Mouse (Mus musculus): ENCODE measurements around the gene Ermp1.

Gene Ermp1

DNA sequence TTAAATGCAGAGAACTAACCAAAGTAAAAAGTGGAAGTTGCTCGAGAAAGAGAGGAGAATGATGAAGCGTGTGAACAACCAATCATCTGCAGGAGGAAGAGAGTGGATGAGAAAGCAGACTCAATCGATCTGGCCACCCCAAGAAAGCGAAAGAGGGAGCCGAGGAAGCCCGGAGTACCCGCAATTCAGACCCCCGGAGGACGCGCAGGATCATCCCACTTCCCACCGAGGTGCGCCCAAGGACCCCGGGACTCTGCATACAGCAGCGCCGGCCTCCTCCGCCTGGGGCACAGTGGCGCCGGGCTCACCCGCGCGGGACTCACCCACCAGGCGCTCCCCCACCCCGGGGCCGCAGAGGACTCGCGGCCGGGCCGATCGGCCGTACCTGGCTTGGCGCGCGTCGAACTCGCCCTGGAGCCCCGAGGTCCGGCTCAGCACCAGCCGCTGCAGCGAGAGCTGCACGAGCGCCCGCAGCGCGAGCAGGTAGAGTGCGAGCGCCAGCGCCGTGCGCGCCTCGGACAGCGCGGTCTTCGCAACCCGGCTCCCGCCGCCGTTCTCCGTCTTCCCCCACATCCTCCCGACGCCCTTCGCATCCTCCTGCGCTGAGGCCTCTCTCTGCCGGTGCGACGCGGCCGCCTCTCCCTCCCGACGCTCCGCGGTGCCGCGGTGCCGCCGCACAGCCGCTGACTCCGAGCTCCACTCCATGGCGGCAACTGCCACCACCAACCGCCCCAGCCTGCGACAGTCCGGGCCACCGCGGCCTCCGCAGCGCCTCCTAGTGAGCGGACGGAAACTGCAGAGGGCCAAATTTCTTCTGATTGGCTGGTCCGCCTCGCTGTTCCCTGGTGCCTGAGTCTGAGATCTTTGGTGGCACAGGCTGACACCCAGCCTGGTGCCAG lies at the start of gene Ermp1:
TSS of gene Ermp1 (minus strand) at position 765 of the 899 bp plus-strand sequence.
- peak; percentile 95 for DNase-seq (ENCODE audit: low spot score)

DNA sequence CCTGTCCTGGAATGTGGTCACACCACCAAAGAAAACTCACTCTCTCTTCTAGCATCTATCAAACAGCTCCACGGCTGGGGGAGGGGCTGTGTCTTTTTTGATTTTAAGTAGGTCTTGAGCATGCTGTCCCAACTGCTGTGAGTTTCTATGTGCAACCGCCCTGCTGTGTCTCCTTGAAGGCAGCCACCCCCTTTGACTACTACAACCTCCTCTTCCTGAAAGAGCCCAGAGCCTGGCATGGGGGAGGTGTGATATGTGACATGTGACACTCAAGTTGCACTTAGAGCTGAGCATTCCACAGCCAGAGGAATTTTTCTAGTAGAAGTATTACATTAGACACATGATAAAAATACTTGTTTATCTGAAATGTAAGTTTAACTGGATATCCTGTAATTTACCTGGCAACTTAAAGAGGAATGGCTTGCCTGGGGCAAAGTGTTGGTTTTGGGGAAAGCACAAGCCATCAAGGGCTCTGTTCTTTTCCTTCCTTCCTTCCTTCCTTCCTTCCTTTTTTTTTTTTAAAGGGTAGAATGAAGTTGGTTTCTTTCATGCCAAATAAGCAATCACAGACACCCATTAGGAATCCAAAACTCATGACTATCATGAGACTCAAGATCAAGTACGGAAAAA lies 49.1 kb upstream of the Ermp1 start, which contains the start of gene Mlana:
TSS of gene Mlana (plus strand) at position 580 of the 630 bp plus-strand sequence.
- DNase-seq (ENCODE audit: low spot score): no peak

DNA sequence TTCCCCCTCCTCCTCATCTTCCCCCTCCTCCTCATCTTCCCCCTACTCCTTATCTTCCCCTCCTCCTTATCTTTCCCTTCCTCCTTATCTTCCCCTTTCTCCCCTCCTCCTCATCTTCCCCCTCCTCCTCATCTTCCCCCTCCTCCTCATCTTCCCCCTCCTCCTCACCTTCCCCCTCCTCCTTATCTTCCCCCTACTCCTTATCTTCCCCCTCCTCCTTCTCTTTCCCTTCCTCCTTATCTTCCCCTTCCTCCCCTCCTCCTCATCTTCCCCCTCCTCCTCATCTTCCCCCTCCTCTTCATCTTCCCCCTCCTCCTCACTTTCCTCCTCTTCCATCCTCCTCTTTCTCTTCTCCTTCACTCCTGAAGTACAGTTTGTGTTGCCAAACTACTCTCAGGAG lies 48.6 kb upstream of the Ermp1 start:
- DNase-seq (ENCODE audit: low spot score): no peak

DNA sequence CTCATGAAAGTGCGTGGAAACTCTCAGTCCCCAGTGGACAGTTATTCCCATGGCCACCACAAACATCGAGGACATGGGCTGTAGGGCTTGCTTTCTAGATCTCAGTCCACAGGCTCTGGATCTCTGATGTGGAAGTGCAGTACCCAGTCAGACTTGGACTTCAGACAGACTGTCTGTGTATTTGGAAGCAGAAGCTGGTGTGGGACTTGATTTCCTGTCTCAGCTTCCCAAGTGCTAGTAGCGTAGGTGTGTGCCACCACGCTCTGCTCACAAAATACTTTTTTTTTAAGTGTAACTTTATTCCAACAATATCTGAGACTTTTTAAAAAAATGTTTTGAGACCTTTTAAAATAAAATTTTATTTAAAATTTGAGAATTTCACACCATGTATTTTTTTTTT lies 48.1 kb upstream of the Ermp1 start:
- DNase-seq (ENCODE audit: low spot score): no peak

DNA sequence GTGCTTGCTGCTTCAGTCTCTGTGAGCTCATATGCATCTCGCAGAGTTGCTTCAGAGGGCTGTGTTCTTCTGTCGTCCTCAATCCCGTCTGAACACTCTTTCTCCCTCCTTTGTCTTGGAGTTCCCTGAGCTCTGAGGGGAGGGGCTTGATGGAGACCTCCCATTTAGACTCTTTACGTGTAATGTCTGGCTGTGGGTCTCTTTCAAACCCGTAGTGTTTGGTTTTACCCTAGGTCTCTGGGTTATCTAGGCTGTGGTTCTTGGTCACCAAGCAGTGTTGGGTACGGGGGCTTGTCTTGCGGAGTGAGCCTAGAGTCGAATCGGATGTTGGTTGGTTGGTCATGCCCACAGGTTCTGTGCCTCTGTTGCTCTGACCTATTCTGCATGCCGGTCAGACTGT lies 46.9 kb upstream of the Ermp1 start:
- DNase-seq (ENCODE audit: low spot score): no peak

DNA sequence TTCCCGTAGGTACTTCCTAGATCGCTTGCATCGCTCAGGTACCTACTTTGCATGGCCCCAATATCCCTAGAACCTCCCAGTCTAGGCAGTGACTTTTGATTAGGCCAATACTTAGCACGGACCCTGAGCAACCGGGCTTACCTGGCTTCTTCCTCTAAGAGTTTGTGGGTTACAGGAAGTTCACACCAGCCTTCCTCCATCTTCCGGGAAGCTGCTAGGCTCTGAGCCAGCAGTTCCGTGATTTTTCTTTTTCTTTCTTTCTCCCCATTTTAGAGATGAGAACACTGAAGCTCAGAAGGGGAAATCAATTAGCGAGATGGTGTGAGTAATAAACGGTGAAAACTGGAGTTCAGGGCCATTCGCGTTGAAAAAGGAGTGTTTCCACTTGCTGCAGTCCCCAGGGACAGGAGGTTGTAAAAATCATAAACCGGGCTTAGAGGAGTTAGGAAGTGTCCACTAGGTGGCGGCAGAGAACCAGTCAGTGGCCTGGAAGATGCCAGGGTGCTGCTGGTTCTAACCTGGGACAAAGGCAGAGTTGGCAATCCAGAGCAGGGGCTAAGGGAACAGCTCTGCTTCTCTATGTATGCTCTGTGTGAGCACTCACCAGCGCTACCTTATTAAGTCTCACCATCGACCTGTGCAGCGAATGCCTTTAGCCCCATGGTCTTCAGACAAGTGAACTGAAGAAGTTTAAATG lies 35.8 kb upstream of the Ermp1 start:
- DNase-seq (ENCODE audit: low spot score): no peak

DNA sequence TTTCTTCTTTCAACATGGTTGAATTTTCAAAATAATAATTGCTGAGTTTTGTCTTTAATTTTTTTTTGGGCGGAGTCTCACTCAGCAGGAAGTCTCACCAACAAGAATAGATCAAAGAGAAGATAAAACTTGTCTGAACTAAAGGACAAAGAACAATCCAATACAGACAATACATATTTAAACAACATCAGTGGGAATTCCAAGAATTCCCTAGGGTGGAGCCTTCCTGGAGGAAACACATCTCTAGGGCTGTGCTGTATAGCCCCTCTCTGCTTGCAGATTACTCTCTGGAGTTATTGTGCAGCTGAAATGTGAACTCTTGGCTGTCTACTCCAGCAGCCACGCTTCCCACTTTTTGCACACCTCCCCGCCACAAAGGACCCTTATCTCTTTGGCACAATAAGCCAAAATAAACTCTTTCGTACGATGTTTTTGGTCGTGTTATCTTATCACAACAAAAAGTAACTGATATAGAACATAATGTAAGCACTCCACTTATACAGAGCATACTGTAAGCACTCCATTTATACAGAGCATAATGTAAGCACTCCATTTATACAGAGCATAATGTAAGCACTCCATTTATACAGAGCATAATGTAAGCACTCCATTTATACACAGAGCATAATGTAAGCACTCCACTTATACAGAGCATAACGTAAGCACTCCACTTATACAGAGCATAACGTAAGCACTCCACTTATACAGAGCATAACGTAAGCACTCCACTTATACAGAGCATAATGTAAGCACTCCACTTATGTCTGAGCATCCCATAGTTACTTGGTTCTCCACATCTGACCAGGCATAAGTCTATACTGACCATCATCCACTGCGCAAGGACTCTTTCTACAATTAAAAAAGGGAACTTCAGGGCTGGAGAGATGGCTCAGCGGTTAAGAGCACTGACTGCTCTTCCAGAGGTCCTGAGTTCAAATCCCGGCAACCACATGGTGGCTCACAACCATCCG lies 32.3 kb upstream of the Ermp1 start:
- DNase-seq (ENCODE audit: low spot score): no peak

DNA sequence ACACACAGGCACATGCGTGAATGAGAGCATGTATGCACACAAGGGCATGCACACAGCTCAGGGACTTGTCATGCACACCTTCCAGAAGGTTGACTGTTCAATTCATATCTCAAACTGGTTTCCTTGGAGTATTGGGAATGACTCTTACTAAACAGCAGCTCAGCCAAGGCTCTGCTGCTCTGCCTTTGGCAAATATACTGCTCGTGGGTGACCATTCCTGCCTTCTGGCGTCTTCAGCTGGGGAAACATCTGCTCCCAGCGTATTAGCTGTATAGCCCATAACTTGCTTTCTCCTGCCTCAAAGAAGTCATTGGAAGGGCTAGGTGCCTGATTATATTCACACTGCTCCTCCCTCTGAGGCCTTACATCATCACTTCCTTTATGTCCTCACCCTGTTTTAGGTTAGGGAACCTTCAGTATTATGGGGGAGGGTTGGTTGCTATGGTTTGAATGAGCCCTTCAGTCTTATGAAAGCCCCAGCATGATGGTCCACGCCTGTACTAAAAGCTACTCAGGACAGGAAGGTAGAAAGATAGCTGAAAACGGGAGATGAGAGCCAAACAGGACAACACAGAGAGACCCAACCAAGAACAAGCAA lies 30.1 kb upstream of the Ermp1 start:
- DNase-seq (ENCODE audit: low spot score): no peak

DNA sequence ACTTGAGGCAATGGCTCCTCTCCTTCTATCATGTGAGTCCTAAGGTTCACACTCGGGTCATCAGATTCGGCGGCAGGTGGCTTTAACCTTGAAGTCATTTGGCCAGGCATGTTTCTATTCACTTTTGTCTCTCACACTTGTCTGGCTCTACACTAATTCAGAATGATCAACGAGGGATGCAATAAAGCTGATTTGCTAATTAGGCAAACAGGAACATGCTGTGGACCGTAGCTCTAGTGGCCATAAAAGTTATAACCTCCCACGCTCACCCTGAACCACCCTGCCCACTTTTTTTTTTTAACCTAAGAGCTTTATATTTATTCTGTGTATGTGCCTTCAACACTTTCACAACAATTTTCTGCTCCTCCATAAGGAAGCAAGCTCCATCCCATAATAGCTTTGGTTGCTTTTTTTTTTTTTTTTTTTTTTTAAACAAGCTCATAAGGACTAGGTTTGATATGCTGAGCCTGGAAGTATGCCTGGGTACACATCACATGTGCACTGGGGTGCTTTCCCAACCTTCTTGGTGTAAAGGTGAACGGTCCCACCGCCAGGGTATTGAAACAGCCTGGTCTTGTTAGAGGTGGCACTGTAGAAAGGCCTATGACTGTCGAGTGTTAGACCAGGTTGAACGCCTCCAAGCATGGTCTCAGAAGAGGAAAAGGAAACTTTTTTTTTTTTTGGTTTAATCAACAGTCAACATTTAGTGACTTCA lies 28.4 kb upstream of the Ermp1 start:
- DNase-seq (ENCODE audit: low spot score): no peak

DNA sequence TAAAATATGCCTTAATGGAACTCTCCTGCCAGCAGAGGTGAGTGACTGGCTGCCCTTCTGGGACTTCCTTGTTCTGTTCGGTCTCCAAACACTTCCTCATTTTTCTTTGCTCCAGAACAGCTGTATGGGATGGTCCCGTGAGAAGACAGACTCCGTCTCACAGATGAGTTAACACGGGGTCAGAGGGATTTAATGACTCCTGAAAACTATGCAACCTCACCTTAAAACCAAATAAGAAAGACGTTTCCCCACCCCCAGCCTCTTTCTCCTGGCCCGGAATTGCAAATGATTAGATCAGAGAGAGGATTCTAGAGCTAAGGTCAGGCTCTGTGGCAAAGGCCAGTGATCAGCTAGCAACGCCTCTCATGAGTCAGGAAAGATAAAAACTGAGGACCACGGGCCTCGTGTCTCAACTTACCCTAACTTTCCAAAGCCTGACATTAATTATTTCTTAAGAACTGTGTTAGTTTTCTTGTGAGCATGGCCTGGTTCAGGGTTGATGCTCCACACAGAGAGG lies 27.4 kb upstream of the Ermp1 start:
- DNase-seq (ENCODE audit: low spot score): no peak

DNA sequence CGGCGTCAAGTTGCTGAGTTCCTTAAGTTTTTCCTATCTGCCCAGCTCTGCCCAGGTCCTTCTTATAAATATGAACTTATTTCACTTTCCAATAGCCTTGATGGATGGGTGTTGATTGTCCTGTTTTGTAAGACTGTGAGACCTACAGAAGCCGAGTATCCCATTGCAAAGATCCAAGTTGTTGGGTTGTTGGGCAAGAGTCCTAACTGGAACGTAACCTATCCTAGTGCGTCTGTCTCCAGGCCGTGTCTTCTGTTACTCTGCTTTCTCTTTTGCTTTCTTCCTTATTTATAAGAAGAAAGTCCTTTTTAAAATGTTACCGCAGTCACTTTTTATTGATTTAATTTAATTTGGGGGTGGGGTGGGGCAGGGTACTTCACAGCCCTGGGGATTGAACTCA lies 26.7 kb upstream of the Ermp1 start:
- no peak for DNase-seq (ENCODE audit: low spot score)

DNA sequence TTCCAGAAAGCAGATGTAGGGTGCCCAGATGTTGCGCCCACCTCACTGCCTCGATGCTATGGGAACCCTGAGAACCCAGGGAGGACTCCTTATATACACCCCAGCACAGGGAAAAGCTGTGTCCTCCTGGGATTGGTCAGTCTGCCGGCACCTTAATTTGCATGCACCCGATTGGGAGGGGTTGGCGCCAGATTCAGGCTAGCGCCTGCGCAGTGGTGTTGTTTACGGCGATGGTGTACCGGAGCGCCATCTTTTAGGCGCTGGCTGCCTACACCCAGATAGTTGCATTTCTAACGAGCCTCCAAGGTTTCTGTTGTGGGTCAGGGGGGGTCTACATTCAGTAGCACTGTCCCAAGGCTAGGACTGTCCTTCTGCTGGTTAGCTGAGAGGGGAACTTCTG lies 24.4 kb upstream of the Ermp1 start:
- no peak for DNase-seq (ENCODE audit: low spot score)

DNA sequence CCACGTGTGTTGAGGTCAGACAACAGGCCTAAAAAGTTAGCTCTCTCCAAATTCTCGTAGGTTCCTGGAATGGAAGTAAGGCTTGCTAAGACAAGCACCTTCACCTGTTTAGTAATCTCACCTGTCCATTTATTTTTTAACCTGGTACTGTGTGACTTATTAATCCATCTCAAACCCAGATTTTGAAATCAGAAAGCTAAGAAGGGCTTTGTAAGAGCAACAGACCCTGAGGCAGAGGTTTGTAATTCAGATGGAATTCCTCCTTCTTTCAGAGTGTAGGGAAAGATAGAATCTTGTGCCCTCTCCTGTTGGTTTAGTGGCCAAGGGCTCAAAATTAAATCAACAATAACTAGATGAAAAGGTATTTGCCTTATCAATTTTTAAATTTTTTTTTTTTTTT lies 22.9 kb upstream of the Ermp1 start:
- DNase-seq (ENCODE audit: low spot score): no peak

DNA sequence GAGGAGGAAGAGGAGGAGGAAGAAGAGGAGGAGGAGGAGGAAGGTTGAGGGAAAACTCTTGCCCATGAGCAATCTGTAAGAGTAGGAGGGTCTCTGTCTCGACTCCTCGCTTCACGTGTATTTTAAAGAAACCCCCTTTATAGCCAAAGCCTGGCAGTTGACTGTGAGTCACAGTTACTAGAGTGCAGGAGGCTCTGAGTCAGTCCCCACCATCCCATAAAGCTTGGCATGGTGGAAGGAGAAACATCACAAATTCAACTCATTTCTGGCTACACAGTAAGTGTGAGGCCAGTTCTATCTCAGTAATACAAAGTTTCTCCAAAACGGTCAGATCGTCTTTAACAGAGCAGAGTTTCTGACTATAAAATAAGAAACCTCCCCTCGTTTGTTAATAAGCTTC lies 22.0 kb upstream of the Ermp1 start:
- no peak for DNase-seq (ENCODE audit: low spot score)

DNA sequence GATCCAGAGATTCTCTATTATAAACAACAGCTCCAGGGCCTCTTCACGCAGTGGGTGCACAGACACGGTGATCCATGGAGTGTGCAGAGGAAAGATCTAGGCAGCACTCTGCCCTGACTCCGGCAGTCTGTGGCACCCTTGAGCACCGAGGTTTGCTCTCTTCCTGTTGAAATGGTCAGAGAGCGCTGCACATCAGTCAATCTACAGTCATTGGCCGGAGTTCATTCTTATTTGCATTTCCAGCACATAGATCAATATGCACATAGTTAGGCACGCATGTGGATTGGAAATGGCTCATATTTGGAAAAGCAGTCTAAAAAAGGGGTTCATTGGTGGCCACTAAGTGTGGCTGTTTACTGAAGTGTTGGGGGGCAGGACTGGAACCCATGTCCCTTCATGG lies 19.9 kb upstream of the Ermp1 start:
- DNase-seq (ENCODE audit: low spot score): no peak

DNA sequence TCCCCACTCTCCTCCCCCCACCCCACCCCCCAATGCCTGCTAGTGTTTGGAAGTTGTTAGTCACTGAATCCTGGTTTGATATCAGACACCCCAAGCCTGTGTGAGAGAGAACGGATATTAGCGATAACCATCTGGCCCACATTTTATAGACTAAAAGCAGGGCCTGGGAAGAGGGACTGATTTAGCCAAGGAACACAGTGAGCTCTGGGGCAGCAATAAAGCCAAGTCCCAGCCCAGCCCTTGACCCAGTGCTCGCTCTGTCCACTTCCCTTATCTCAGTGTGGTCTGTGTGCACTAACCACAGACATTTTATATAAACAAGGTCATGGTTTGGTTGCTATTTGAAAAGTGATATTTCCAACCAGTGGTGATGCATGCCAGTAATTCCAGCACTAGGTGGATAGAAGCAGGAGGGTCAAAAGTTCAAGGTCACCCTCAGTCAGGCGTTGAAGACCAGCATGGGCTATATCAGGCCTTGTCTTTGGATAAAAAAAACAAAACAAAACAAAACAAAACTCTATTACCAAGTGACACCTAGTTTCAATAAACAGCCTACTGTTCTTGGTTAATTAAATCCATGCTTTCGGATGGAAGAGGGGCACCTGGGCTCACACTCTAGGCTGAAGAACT lies 18.9 kb upstream of the Ermp1 start:
- no peak for DNase-seq (ENCODE audit: low spot score)

DNA sequence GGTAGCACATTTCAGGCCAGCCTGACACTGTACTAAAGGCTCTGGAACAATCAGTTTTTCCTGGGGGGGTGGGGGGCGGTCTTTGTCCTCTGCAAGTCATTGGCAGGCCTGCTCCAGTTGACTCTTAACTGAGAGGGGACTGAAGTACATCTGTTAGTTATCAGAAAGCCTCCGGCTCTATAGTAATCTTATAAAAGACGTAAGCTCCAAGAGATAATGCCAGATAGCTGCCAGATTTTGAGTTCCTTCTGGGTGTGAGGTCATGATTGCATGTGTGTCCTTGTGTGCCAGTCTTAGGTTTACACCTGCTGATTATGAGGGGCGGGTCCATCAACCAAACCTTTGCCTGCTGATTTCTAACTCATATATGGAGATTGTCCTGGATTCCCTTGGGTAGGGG lies 17.9 kb upstream of the Ermp1 start:
- DNase-seq (ENCODE audit: low spot score): no peak

DNA sequence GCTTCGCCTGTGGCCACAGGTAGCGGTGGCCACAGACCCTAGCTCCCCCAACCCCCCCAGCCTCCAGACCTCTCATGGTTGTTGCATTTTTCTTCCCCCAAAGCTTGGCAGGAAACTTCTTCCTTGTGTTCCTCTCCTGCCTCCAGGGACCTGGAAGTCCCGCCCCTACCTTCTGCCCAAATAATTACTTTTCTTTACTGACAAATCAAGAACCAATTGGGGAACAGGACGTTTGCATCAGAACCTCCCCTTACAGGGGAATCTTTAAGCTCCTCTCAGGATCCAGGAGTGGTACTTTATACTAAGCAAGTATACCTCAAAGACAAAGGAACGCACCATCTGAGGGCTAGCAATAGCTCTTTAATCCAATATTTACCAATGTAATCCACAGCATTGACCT lies 16.7 kb upstream of the Ermp1 start:
- no peak for DNase-seq (ENCODE audit: low spot score)

DNA sequence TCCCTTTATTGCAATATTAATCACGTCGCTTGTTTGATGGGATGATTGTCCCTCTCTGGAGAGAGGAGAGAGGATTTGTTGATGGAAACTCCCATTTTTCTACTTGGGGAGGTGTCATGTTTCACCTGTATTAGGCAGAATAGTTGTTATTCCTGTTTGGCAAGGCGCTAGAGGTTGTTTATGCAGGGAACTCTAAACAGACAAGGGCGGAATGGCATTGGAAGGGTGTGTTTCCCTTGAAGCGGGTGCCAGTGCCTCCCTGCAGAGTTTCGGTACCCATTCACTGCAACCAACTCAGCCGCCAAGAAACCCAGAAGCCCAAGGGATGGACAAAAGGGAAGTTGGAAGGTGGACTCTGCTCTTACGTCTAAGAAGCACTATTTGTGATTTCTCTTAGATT lies 15.6 kb upstream of the Ermp1 start:
- DNase-seq (ENCODE audit: low spot score): no peak

DNA sequence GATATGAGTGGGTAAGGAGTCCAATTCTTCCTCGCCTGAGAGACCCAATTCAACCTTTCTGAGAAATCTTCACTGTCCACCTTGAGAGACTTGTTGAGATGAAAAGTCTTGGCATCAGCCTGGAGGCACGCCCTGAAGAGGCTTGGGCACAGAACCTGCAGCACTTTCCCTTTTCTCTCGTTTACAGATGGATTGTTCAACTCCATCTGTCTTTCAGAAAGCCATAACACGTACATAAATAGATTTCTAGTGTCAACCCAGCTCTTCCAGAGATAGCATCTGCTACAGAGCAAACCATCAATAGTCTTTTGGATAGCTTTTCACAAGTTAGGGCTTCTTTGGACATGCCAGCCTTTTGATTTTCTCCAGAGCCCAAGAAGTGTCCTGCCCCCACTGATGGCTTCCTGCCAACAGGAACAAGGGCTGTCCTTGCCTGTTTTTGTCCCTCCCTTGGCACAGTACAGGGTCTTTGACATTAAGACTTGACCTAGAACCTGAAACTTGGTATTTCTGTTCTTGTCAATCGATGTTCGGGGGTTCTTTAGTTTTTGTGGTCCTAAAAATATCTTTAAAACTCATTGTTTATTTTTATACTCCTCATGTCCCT lies 13.9 kb upstream of the Ermp1 start:
- DNase-seq (ENCODE audit: low spot score): no peak

All from layer of hippocampus, adult 9-10 months (tissue).